Mouse (Mus musculus) naive thymus-derived CD4-positive, alpha-beta T cell, adult 5 months (primary cell): ENCODE measurements around the gene Gm7929. TPM values are rescaled to one million over a fixed set of nuclear protein-coding genes. Genes with fewer than 3 reads are reported as not detected.

Source experiments
- polyA plus RNA-seq: library from polyadenylated mRNA; unstranded; fragments of 100-300 nt; shearing (Covaris generic); gene quantifications from one replicate; pipeline ENCODE4 v1.2.1, GENCODE M21; 2017

The Gm7929 gene
- not detected for polyA plus RNA-seq

GRCm38 (mm10) chr14:41750514-41750913 is at the start of gene Gm7929:
TSS of gene Gm7929 (minus strand) at chr14:41750614.

GRCm38 (mm10) chr14:41772341-41772740 is 21.9 kb upstream of the Gm7929 start, which contains the start of gene Gm47189:
TSS of gene Gm47189 (minus strand) at chr14:41772441.

DNA sequence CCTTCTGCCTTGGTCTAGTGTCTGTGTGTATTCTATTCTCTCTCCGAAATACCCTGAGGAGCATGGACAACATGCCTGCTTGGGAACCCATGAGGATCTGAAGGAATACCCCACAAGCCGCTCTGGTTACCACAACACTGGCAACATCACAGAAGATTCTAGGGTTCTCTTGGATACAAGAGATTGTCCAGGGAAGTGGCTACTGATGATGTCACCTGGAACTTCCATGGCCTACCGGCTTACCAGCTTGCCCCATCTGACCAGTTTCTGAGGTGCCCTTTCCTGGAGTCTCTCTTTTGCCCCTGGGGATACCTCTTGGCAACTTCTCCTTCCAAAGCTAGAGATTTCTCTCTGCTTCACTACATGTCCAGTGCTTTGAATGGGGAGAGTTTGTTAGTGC is 48.6 kb downstream of the Gm7929 start, which contains the start of gene Gm8068:
Gene Gm8068, minus strand, starts transcription at position 101 of the 400 bp plus-strand sequence.

Other genes starting within 250 kb of the Gm7929 start
- not detected for gene Gm7970, start 195.0 kb downstream of the Gm7929 start, polyA plus RNA-seq
- gene 1700049E17Rik2, start 177.4 kb downstream of the Gm7929 start, polyA plus RNA-seq, result not detected
- gene Gm3072, start 126.0 kb downstream of the Gm7929 start, polyA plus RNA-seq, result not detected
- not detected for gene Gm3676, start 104.1 kb downstream of the Gm7929 start, polyA plus RNA-seq
- not detected for gene Gm8068, start 48.7 kb downstream of the Gm7929 start, polyA plus RNA-seq
- gene Gm47189, start 21.8 kb upstream of the Gm7929 start, polyA plus RNA-seq, result not detected
- not detected for gene Gm7980, start 156.7 kb upstream of the Gm7929 start, polyA plus RNA-seq
- not detected for gene 1700049E17Rik1, start 174.3 kb upstream of the Gm7929 start, polyA plus RNA-seq
- gene 1700024B05Rik, start 193.4 kb upstream of the Gm7929 start, polyA plus RNA-seq, result not detected
- gene Gm6401, start 217.3 kb upstream of the Gm7929 start, polyA plus RNA-seq, result not detected
- not detected for gene Gm3543, start 232.7 kb upstream of the Gm7929 start, polyA plus RNA-seq